Mouse (Mus musculus) spleen, adult 2 months (tissue): ENCODE results near the gene Epb41l4b.

Experiments
- CTCF ChIP-seq: fragments of 200-500 bp; IDR thresholded peaks from 2 replicates; pipeline ENCODE4 v1.5.1; 2011; ENCODE audit warnings: mild to moderate bottlenecking, inconsistent platforms; ENCODE audit not compliant: insufficient read depth, insufficient read length, insufficient replicate concordance; ENCODE audit errors: extremely low read depth
- POLR2A ChIP-seq: fragments of 200-500 bp; IDR thresholded peaks from 2 replicates; pipeline ENCODE4 v1.6.1; 2011; ENCODE audit warnings: low read depth, low read length, inconsistent platforms

DNA sequence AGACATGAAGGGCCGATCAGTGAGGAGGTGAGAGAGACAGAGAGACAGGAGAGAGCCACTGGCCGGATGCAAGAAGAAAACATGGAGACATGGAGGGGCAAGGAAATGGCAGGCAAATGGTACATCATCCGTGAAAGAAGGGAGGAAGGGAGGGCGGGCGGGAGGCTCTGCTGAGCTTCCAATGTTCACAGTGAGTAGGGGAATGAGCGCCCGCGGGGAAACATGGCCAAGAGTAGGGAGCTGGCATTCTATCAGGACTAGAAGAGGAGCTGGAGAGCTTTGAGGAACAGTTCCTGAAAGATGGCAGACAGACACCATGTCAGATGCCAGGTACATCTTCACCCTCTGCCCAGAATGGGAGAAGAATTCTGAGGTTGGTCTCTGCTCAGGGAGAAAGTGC, 99.6 kb downstream of the Epb41l4b start:
- TF ChIP-seq CTCF (no peak), POLR2A (no peak)
